Mouse (Mus musculus) frontal cortex, postnatal 10 days (tissue): ENCODE results near the gene Abhd4.

Experiments
- DNase-seq, 2 experiments: peaks; one replicate each; pipeline ENCODE4 v3.0.0; 2022; ENCODE audit warnings: low spot score in 2 of 2, mixed read lengths in 1 of 2

The Abhd4 gene

DNA sequence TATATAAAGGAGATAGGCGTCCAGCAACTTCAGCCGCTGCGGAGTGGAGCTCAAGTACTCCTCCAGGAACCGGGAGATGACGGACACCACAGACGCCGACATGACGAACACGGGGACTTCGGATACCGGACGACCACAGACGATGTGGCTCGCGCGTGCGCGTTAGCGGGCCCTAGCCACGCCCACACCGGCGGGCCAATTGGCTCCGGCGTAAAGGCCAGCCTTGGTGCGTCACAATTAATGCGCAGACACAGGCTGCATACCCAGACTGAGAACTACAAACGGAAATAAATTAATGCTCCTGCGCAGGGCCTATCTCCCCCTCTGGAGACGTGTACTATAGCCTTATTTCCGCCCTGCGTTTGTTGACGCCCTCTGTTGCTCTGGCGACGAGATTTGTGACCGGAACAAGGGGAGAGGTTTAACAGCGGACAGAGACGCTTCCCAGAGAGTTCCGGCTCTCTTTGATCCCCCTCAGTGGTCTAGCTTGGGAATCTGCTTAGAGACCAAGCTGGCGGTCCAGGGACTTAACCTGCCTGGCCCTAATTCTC, at the start of gene Abhd4, which contains the start of gene Dad1:
Abhd4 (plus strand) TSS at position 448 of the 551 bp plus-strand sequence.
Dad1 (minus strand) TSS at position 364 of the 551 bp plus-strand sequence.
- peak; percentile 98 for DNase-seq

DNA sequence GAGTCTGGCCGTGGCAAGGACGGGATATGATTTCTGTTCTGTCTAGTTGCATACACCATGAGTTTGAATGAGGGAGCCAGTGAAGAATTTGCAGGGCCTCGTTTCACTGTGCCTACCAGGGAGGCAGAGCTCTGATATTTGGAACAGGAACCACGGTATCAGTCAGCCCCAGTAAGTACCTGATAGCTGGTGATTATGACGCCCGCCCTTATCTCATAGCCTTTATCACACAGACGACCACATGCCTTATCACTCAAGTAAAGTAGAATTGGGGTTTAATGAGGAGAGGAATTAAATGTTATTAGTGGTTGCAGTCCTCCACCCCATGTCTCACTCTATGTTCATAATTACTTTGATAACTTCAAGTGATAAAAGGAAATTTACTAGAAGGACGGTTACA, 49.7 kb upstream of the Abhd4 start:
- DNase-seq, result no peak

DNA sequence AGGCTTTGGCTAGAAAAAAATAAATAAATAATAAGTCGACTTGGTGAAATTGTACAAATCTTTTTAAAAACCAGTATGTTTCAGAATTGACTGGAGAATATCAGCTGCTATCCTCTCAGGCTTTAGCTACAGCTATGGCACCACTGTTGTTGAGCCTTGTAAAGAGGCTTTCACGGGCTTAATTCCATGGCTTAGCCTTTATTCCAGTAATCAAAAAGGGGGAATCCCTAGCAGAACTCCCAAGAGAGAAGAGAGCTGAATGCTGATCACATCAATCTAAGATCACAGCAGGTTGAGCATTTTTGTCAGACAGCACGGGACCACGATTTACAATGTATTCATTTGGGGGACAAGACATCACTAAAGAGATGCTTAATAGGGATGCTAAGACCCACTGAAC, 49.2 kb upstream of the Abhd4 start:
- no peak for DNase-seq

DNA sequence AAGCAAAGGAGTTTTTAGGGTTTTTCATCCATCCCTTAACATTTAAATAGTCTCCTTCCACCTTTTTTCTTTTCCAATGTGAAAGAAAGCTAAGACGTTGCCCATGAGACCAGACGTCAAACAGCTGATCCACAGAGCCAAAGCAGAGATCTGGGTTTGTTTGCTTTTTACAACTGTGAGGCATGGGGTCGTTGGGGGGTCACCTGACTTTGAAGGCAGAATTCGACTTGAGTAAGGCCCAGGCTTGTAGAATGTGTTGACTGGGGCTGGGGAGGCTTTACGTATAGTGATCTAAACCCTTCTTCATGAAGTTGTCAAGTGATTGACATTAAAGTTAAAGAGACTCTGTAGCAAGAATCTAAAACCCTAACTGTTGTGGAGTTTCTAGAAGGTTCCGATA, 48.1 kb upstream of the Abhd4 start:
- DNase-seq, result no peak

DNA sequence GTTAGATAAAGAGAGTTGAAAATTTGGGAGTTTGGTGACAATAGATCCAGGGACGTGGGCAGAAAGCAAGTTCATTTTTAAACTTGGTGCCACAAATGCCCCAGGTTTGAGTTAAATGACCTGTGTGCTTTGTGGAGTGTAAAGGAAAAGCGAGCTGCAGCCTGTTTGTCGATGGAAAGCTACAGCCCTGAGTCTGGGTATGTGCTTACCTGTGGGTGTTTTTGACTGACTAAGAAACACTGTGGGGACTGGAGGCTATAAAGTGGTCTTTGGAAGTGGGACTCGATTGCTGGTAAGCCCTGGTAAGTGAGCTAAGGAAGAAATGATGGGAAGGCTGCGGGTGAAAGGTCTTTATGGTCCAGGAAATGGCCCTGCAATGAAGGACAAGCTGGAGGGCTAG, 47.7 kb upstream of the Abhd4 start:
- no peak for DNase-seq

DNA sequence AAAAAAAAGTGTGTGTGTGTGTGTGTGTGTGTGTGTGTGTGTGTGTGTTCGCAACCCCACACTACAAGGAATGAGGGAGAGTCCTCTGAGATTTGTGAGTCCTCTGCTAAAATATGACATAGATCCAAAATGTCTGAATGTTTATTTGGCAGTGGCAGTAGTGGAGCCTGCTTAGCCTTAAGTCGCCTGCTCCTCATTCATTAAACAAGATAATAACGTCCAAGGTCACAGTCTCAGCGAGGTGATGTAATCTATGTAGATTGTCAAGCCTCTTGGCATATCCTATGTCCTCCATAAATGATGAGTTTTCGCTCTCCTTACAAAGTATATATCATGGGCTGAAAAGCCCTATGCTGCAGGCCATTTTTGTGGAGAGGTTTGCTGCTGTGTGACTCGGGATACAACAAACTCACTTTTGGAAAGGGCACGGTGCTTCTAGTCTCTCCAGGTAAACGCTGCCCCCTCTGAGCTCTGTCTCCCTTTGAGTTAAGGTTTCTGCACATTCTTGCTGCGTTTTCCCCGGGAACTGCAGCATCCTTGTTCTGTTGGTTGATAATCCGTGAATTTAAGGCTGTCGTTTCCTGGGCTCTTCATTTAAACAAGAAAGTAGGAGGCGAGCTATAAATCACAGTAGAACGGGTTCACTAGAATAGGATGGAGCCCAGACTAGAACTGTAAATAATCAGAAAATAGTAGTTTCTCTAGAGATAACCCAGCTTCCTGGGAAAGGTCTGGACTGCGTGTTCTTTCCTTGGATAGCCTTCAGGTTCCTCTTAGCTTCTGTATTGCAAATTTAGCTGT, 47.0 kb upstream of the Abhd4 start:
- DNase-seq, result no peak

DNA sequence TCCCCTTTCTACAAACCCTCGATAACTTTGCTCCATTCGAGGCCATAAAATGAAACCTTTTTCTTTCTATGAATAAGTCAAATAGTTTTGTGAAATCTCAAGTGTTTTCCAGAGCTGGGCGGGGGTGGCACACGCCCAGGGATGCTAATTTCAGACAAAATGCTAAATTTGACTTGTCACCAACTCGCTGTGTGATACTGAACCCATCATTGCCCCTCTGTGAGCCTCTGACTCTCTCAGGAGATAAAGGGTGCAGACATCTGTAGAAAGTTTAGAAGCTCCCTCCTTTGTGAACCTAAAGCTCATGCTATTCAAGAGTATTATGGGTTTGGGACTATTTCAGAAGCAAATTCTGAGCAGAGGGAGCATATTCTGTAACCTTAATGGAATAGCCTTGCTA, 46.1 kb upstream of the Abhd4 start:
- no peak for DNase-seq

DNA sequence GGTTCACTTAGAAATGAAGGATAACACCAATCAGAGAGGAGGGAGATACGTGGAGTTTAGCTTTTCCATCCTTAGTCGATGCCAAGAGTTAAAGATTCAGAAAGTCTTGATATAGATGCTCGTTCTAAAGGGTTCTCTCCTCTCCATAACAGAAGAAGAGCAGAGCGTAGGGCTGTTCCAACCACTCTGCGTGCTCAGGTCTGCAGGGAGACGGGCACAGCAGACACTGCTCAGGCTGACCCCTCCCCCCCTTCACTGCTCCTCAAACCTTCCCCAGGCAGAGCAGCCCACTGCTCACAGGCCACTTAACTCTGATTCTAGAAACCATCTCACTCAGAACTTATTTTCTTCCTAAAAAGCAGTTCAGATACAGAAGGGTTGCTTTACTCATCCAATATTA, 45.2 kb upstream of the Abhd4 start:
- no peak for DNase-seq

DNA sequence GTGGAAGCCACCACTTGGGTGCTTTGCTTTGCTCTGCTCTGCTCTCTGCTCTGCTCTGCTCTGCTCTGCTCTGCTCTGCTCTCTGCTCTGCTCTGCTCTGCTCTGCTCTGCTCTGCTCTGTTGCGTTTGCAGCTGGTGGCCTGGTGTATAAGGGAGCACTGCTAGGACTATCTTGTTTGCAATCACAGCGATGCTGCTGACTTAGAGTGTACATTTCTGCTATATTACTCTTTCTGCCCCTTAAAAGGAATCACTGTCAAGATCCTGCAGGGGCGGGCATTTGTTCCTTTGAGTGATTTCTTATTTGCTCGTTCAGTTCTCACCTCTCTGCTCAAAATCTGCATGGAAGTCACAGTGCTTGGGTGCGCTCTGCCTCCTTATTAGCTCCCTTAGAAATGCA, 44.1 kb upstream of the Abhd4 start:
- DNase-seq, result no peak

DNA sequence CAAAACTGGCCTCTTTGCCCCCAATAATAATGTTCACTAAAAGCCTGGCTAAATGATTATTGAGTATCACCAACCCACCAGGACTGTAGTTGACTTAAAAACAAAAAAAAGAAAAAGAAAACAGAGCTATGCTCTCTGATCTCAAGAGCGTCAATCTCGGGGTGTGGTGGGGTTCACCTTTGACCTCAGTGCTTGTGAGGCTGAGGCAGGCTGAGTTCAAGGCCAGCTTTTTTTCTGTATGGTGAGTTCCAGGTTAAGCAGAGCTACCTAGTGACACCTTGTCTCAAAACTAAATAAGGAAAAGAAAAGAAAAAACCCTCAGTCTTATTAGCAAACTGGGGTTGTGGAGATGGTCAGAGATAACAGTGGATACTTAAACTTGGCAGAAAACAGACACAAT, 43.6 kb upstream of the Abhd4 start:
- DNase-seq, result no peak

DNA sequence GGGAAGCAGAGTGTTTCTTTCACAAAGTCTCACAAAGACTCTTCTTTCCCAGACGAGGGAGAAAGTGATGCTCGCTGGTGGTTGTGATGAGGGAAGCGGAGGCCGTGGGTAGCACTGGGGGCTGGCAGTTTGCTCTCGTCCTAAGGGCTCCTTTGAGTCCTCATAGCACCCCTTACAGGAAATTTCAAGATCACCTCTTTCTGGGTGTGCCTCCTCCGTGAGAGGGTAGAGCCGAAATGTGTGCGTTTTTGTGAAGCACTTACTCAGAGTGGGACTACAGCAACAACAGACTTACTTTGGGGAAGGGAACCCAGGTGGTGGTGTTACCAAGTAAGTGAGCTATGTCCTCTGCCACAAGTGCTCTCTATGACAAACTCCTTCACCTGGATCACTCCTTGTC, 42.8 kb upstream of the Abhd4 start:
- no peak for DNase-seq

DNA sequence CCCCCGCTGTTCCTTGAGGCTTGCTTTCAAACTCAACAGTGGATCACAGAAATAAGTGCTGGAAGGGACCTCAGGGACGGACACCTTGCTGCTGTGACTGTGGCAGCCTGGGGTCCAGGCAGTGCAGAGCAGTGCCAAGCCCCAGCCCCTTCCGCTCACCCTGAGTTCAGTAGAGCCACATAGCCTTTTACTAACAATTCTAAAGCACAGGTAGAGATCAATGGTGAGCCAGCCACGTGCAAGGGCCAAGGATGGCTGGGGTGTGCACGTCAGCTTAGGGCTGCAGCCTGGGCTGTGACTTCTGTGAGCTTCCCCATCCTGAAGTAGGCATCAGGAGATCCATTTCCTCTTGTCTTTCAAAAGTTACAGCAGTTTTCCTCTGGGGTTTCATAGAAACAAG, 42.2 kb upstream of the Abhd4 start:
- DNase-seq, result no peak

DNA sequence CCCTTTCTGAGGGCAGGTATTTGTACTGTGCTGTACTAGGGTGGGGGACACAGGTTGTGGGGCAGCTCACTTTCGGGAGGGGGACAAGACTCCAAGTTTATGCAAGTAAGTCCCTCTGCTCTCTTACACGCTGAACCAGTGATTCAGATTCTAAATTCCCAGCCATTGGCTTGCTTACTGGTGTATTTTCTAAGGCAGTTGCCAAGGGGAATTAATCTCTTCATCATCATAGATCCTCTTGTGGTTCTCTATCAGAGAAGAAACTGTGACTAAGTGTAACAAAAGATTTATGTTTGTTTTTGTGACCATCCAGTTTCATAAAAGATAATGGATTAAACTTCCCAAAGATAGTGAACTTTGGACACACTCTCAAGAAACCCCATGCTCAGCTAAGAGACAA, 40.3 kb upstream of the Abhd4 start:
- no peak for DNase-seq

DNA sequence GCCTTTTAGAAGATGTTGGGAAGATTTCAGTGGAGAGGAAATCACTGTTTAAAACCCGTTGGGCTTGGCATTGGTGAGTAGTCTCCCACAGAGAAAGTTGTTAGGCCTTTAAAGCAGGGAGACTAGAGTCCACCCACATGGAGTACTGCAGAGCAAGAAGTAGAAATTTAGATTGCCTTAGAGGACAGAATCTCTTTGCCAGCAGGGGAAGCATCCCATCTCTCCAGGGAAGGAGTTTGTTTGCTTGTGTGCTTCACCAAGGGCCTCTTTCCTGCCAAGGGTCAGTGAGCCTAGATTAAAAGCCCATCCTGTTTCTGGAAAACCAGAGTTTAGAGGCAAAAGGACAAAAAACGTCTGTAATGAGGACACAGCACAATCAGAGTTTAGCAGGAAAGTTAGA, 39.5 kb upstream of the Abhd4 start:
- no peak for DNase-seq

DNA sequence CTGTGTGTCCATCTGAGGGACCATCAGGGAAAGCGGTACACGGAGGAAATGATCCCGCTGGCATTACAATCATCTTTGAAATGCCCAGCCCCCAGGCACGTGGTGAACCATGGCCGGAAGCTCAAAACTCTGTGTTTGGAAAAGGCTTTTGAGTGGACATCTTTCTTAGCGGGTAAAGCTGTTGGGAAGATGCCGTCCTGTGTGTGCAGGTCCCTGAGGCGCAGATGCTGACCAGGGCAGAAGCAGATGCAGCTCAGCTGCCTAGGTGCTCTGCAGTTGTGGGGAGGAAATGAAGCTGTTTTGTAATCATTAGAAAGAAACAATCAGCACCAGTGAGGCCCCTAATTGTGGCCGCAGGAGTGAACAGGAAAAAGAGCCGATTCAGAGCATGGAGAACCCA, 39.1 kb upstream of the Abhd4 start:
- no peak for DNase-seq

DNA sequence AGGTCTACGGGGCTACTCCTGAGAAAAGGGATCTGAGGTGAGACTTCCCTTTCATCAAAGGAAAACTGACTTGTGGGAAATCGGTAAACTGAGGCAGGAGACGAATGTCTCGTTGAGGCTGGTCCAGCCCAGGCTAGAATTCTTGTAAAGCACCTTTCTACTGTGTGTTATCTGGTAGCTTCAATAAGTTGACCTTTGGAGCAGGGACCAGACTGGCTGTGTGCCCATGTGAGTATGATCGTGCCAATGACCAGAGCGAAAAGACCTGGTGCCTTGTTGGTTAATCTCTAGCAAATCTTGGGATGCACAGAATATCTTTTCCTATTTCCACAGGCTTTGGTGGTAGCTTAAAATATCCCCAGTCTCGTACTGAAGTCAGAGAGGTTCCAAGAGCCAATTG, 37.9 kb upstream of the Abhd4 start:
- DNase-seq, result no peak

DNA sequence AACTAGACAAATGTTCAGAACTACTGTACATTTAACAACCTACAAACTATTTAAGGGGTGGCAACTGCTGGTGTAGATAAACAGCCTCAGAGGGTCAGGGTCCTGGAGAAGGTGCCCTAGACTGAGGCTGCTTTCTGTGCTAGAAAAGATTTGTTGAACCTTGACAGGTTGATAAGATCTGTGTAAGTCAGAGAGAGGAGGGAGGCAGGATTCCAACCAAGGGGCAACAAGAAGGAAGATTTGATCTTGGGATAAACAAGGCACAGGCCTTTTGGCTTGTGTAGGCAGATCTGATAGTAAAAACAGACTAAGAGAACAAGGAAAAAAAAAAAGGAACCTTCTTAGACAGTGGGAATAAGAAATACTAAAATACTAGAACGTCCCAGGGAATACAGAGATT, 35.8 kb upstream of the Abhd4 start:
- no peak for DNase-seq

DNA sequence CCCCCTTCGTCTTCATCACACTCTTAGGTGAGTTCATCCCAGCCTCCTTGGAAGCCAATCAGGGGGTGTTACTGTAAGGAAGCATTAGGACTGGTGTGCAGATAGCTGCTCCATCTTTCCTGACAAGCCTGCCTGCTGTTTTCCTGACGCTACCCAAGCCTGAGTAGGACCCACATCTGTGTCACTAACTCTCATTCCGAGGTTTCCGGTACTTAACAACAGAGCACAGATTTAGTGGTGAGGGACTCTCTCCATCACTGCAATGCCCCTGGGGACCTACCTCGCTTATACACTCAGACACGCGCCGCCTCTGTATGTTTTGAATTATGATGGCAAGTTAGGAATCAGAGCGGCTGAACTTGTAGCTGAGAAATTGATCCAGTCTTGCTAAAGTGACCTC, 35.3 kb upstream of the Abhd4 start:
- DNase-seq, result no peak

DNA sequence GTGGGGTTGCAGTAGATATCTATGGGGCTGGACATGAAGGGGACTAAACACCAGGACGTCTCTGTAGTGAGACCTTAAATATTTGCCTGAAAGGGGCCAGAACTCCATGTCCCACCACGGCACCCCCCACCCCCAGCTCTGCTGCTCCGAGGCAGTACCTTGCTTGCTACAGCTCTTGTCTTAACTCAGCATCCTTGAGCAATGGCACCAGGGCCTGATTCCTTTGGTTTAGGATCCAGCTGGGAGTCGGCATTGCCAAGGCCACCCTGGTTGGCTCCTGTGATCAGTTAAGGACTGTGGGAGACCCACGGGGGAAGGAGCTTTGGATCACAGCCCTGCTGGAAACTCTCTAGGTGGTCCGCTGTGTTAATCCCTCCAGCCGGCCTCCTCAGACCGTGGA, 34.7 kb upstream of the Abhd4 start:
- no peak for DNase-seq

DNA sequence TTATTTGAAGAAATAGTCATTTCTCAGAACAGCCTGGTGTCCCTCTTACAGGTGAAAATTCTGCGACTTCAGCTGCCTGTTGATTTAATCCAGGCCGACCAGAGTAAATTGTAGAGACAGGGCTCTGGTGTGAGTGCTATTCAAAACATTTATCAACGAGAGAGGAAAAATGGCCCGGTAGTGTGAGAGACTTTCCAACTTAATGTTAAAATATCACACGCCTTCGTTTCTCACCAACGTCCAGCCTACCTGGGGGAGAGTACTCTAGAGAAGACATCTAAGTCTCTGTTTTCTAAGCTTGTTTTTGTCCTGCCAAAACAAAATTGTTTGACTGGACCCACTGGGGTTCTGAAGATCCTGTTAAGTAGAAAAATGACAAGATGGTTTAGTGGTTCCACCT, 34.1 kb upstream of the Abhd4 start:
- no peak for DNase-seq

DNA sequence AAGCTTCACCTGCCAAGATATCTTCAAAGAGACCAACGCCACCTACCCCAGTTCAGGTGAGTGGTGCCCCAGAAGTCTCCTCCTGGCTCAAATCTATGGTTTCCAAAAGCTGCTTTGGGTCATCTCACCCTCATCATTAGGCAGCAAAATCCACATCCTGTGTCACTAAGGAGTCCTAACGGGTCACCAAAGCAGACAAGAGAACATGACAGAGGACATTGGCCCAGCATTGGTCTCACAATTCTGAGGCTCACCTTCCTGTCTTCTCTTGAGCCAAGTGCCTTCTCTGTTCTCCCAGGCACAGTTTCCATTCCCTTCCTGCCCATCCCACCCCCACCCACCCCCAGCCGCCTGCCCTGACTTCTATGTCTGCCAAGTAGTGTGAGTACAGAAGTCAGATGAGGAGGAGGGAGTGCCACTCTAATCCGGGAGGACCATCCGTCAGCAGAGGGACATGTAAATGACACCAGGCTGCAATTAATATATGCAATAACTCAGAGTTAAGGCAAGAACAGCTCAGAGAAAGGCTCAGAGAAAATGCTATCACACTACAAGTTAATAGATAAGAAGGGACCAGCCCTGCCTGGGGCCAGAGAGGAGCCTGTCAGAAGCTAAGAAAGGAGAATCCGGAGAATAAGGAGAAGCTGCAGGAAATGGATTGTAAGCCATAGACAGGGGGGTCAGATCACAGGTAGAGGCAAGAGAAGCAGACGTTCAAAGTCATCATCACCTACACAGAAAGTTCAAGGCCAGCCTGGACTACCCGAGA, 33.1 kb upstream of the Abhd4 start:
- no peak for DNase-seq

DNA sequence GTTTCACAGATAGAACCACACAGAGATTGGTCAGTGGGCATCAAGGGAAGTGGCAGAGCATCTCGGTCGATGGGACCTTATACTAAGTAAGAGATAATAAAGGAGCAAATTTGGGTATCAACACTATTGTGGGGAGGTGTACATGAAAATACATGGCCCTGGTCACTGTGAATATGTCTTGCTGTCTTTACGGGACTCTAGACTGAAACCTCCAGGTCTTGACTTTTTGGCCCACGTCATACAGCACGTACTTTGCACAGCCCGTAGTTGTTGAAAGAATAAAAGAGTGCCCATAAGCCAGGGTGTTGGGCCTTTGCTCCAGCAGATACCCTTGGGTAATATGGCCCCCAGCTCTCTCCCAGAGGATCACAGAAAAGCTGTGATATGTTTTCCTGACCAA, 32.3 kb upstream of the Abhd4 start:
- DNase-seq, result no peak

DNA sequence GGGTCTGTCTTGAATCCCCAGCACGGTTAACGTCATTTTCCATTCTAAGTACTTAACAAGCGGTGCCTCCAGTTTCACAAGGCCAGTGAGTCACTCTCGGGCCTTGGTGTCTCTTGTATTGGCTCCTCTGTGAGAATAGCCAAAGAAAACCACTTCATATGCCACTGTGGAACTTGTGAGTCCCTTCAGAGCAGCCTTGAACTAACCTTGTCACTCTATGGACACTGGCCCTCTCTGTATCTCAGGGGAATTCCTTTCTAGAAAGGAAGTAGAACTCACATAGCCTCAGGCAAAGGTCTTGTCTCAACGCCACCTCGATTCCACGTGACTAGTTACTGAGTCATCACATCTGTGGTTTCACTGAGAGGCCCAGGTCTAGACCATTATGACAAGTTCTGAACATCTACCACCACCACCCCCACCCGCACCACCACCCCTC, 31.7 kb upstream of the Abhd4 start:
- DNase-seq, result no peak
